Mouse (Mus musculus) limb, embryonic 14.5 days (tissue): ENCODE measurements around the gene Bach2. TPM values are rescaled to one million over a fixed set of nuclear protein-coding genes. Genes with fewer than 3 reads are reported as not detected.
A peak's percentile ranks its signal among the peaks of the same experiment; 100 is the strongest.

ENCODE experiments used
- ATAC-seq: fragments of 200-750 bp; cut with Nextera tagmentation; 2 replicates; pipeline ENCODE4 v1.8.0; 2017; ENCODE audit warnings: low read depth, moderate number of reproducible peaks, moderate TSS enrichment; ENCODE audit not compliant: low FRiP score
- DNase-seq: peaks from one replicate; pipeline ENCODE4 v3.0.0-alpha.2; 2015; ENCODE audit warnings: low spot score
- H3K27ac ChIP-seq: fragments of 300-500 bp; sonication (generic); replicated peaks from 2 replicates; pipeline ENCODE4 v1.5.1; 2014; ENCODE audit warnings: low read depth, mild to moderate bottlenecking, low read length, moderate library complexity, mixed read lengths
- H3K27me3 ChIP-seq: fragments of 300-500 bp; sonication (generic); 2 replicates; pipeline ENCODE4 v1.6.1; 2014; ENCODE audit warnings: low read length, mixed read lengths; ENCODE audit not compliant: control insufficient read depth, insufficient read depth
- H3K36me3 ChIP-seq: fragments of 300-500 bp; sonication (generic); 2 replicates; pipeline ENCODE4 v1.6.1; 2014; ENCODE audit warnings: mild to moderate bottlenecking, low read length, moderate library complexity, mixed read lengths; ENCODE audit not compliant: control insufficient read depth, insufficient read depth
- H3K4me1 ChIP-seq: fragments of 300-500 bp; sonication (generic); 2 replicates; pipeline ENCODE4 v1.6.1; 2014; ENCODE audit warnings: antibody characterized with exemption, low read length, mixed read lengths; ENCODE audit not compliant: control insufficient read depth, insufficient read depth
- H3K4me2 ChIP-seq: fragments of 300-500 bp; sonication (generic); replicated peaks from 2 replicates; pipeline ENCODE4 v1.6.1; 2014; ENCODE audit warnings: low read depth, mild to moderate bottlenecking, low read length, moderate library complexity; ENCODE audit not compliant: severe bottlenecking
- H3K4me3 ChIP-seq: fragments of 300-500 bp; sonication (generic); replicated peaks from 2 replicates; pipeline ENCODE4 v1.5.1; 2014; ENCODE audit warnings: low read length
- H3K9ac ChIP-seq: fragments of 300-500 bp; sonication (generic); 2 replicates; pipeline ENCODE4 v1.6.1; 2014; ENCODE audit warnings: mild to moderate bottlenecking, low read depth, low read length, moderate library complexity; ENCODE audit not compliant: severe bottlenecking
- H3K9me3 ChIP-seq: fragments of 300-500 bp; sonication (generic); 2 replicates; pipeline ENCODE4 v1.6.1; 2016; ENCODE audit warnings: low read length; ENCODE audit not compliant: control insufficient read depth
- POLR2A ChIP-seq: fragments of 200-500 bp; IDR thresholded peaks from 2 replicates; pipeline ENCODE4 v1.8.0; 2012; ENCODE audit warnings: inconsistent platforms, mild to moderate bottlenecking, moderate library complexity, borderline replicate concordance; ENCODE audit not compliant: insufficient read depth, insufficient read length; ENCODE audit errors: extremely low read depth
- WGBS: fragments of 180-500 bp; shearing (Covaris S2); extraction: QIAGEN DNeasy Blood & Tissue Kit; methylation state at CpG from one replicate; pipeline ENCODE4 v1.1.7; 2014; 5-methylcytosine and 5-hydroxymethylcytosine counted together
- polyA plus RNA-seq, 2 experiments: library from polyadenylated mRNA; depleted of rRNA in 1 of 2; stranded (reverse) in 1 of 2; unstranded in 1 of 2; fragments of >200 nt; fragmentation: Nextera tagmentation in 1 of 2; extraction: Ambion mirVana in 1 of 2; gene quantifications; 2 replicates each; pipeline versions ENCODE4 v1.2.1 to v1.2.3; 2012 to 2014

The Bach2 gene
- polyA plus RNA-seq, 2 experiments, result 6.0 to 9.6 TPM

DNA sequence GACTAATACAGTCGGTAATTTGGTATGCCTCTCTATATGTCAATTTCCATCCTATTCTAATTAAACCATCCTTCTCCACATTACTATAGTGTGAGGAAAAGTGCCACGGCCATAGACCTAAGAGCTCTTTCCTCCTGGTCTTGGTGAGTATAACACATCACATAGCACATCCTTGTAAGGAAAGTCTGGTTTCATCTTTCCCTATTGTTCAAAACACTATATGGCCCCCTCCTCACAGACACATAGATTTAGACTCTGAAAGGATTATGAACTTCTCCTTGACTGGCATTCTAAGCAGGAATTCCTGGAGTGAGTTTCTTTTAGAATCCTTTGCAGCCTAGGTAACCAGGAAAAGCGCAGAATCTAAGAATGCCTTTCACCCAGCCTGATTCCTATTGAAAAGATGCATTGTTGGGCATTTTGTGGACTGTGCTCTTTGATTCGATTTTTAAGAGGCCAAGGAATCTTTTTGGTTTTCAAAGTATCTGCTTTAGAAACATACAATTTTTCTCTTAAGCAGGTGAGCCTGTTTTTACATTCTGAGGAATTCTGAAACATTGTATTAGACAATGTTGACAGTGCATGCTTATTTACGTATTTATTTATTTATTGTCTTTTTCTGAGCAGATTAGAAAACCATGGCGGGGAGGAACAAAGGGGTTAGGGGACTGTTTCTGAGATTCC lies 239.5 kb downstream of the Bach2 start:
- Histone ChIP-seq H3K4me3 (no peak overlapping the region), H3K9me3 (peaks cover 5% of the 10 kb centered on the region; the same call in 1 of the 2 replicates), H3K4me2 (no peak overlapping the region), H3K4me1 (peaks cover 19% of the 10 kb centered on the region), H3K27me3 (no peaks in the 10 kb centered on the region), H3K27ac (no peak overlapping the region), H3K9ac (no peak overlapping the region), H3K36me3 (no peaks in the 10 kb centered on the region)
- 89% methylated on average over 6 of the region's 6 CpGs for whole genome bisulfite sequencing
- DNase-seq (no peak), ATAC-seq (no peak)
- no peak for TF ChIP-seq POLR2A

DNA sequence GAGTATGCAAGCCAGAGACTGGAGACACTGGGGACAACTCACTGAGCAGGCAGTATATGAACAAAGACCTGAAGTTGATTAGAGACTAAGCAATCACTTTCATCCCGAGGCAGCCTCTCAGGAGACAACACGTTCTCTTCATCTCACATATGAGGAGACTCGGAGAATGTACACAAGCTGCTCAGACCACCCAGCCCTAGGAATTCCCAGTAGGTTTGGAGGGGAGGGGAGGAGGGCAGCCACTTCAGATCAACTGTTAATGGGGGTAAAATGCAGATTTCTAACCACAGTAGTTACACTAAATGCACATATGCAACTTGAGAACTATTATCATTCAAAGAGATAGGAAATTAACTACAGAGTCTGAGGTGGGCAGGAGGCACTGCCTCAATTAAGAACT lies 240.6 kb downstream of the Bach2 start:
- H3K36me3 ChIP-seq, result no peaks in the 10 kb centered on the region
- H3K27me3 ChIP-seq, result no peaks in the 10 kb centered on the region
- H3K4me2 ChIP-seq, result no peak overlapping the region
- 44% methylated on average over 3 of the region's 3 CpGs for WGBS
- no peak overlapping the region for H3K9ac ChIP-seq
- ATAC-seq, result no peak
- H3K27ac ChIP-seq, result no peak overlapping the region
- DNase-seq, result no peak
- peaks cover 5% of the 10 kb centered on the region; the same call in 1 of the 2 replicates for H3K9me3 ChIP-seq
- no peak for TF ChIP-seq POLR2A
- H3K4me3 ChIP-seq, result no peak overlapping the region
- peaks cover 19% of the 10 kb centered on the region for H3K4me1 ChIP-seq

DNA sequence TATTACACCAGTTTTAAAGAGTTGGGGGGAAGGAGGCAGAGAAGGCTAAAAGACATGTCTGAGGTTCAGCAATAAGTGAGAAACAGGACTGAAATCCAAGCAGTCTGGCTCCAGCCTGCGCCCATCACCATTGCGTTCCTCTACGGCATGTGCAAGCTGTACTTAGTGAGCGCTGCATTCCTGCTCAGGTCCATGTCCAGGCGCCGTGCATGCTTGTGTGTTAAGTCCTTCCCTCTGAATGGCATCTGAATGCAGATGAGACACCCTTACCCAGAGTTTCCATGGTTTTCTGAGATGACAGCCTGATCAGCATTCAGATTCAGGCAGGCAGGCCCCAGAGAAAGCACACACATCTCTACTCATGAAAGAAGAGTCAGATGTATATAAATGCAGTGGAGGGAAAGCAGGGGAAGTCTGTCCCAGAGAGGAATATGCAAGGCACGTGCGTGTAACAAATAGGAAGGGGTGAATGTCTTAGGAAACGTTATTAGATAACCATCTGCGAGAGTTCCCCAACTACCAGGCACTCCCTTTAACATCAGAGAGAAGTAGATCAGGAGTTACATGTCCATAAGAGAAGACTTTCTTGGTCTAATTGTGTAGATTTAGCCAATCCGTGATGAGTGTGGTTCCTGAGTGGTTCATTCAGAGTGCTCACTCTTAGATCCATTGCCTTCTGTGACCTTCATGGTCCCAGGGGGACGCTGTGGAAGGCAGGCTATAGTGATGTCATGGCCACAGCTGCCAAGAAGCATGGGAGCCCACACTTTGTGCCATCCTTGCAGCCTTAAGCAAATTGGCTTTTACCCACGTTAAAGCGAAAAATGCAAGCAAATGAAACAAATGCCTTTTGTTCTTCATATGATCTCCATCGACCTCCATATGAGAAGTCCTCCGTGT lies 241.4 kb downstream of the Bach2 start:
- TF ChIP-seq POLR2A, result no peak
- Histone ChIP-seq H3K4me1 (peaks cover 19% of the 10 kb centered on the region), H3K36me3 (no peaks in the 10 kb centered on the region), H3K27ac (no peak overlapping the region), H3K9me3 (peaks cover under 1% of the 10 kb centered on the region; the same call in 1 of the 2 replicates), H3K9ac (no peak overlapping the region), H3K4me2 (no peak overlapping the region), H3K27me3 (no peaks in the 10 kb centered on the region), H3K4me3 (no peak overlapping the region)
- WGBS, result 78% methylated on average over 16 of the region's 16 CpGs
- DNase-seq, result no peak
- ATAC-seq, result no peak

DNA sequence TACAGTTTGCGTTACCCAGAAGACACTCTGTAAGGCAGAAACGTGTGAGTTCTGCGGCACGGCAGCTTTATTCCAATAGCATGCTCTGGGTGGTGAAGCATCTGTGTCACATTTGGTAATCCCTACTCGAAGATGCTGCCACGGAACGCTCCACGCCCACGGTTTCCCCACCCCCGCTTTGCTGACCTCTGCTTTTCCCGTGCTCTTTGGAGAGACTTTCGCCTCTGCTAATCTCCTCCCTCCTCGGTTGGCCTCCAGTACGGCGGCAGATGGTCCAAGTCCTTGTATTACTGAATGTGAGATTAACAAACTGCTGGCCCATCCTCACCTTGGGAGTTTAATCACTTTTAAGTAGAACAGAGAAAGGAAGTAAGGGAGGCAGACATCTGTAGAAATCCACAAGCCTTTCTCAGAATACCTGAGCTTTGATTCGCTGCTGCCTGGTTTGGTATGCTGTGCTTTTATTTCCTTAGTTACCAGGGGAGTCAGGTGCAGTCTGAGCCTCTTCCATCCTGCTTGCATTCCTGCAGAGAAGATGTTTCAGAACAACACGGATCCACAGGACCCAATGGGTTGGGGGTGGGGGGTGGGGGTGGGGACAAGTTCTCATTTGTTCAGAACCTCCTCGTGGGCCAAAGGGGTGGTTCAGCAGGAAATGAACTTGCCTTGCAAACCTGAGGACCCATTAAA lies 242.9 kb downstream of the Bach2 start:
- Histone ChIP-seq H3K9ac (no peak overlapping the region), H3K4me2 (0 out of 2 replicates have a peak overlapping the region, but pooled peaks have one; percentile 23), H3K36me3 (no peaks in the 10 kb centered on the region), H3K4me1 (peaks cover 27% of the 10 kb centered on the region), H3K9me3 (no peaks in the 10 kb centered on the region), H3K27me3 (no peaks in the 10 kb centered on the region), H3K4me3 (no peak overlapping the region), H3K27ac (no peak overlapping the region)
- no peak for TF ChIP-seq POLR2A
- no peak for DNase-seq
- ATAC-seq, result no peak
- 24% methylated on average over 18 of the region's 18 CpGs for WGBS

DNA sequence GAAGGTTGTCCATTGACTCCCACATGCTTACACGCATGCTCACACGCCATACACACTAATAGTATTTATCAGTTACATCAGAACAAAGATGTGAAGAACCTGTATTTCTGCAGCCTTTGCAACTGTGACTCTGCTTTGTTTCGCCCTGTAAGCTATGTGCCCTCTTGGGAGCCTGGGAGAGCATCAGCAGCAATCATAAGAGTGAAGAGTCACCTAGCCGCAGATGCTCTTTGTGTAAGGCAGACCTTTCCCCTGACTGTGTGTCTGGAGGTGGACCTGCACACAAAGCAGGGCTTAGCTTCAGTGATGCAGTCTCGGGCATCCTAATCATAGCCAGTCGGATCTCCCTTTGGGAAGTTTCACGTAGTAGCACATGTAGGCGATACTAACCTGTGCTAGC lies 243.5 kb downstream of the Bach2 start:
- no peak overlapping the region for H3K27ac ChIP-seq
- no peak for DNase-seq

More for the DNA sequence above, 243.5 kb downstream of the Bach2 start:
- H3K4me2 ChIP-seq, result no peak overlapping the region
- no peak overlapping the region for H3K4me3 ChIP-seq
- no peaks in the 10 kb centered on the region for H3K27me3 ChIP-seq
- TF ChIP-seq POLR2A, result no peak
- H3K4me1 ChIP-seq, result peaks cover 33% of the 10 kb centered on the region
- H3K9ac ChIP-seq, result no peak overlapping the region
- no peak for ATAC-seq
- no peaks in the 10 kb centered on the region for H3K9me3 ChIP-seq
- H3K36me3 ChIP-seq, result no peaks in the 10 kb centered on the region
- WGBS, result 70% methylated on average over 8 of the region's 8 CpGs
